Mouse (Mus musculus) liver, embryonic 11.5 days (tissue): ENCODE measurements around the gene Galntl6. TPM values are rescaled to one million over a fixed set of nuclear protein-coding genes. Genes with fewer than 3 reads are reported as not detected.
"Not testable (repeated sequence)": the region's sequence is repeated elsewhere in the genome, so short reads cannot be mapped to it uniquely, and the experiment has no call there.

Source experiments
- ATAC-seq: fragments of 200-750 bp; cut with Nextera tagmentation; replicated peaks from 2 replicates; pipeline ENCODE4 v1.8.0; 2017; ENCODE audit warnings: moderate number of reproducible peaks, mild to moderate bottlenecking, moderate TSS enrichment, moderate library complexity; ENCODE audit not compliant: low FRiP score
- DNase-seq: peaks from one replicate; pipeline ENCODE4 v3.0.0-alpha.2; 2017; ENCODE audit warnings: low spot score
- H3K27ac ChIP-seq: fragments of 300-500 bp; sonication (generic); 2 replicates; pipeline ENCODE4 v1.5.1; 2014; ENCODE audit warnings: mild to moderate bottlenecking, low read depth, low read length, control low read depth
- H3K27me3 ChIP-seq: fragments of 300-500 bp; sonication (generic); replicated peaks from 2 replicates; pipeline ENCODE4 v1.6.1; 2014; ENCODE audit warnings: low read length, mixed read lengths; ENCODE audit not compliant: control insufficient read depth, insufficient read depth
- H3K36me3 ChIP-seq: fragments of 300-500 bp; sonication (generic); 2 replicates; pipeline ENCODE4 v1.6.1; 2014; ENCODE audit warnings: mild to moderate bottlenecking, low read length, moderate library complexity, mixed read lengths; ENCODE audit not compliant: control insufficient read depth, insufficient read depth
- H3K4me1 ChIP-seq: fragments of 300-500 bp; sonication (generic); replicated peaks from 2 replicates; pipeline ENCODE4 v1.6.1; 2014; ENCODE audit warnings: low read length, mixed read lengths; ENCODE audit not compliant: control insufficient read depth, insufficient read depth
- H3K4me2 ChIP-seq: fragments of 300-500 bp; sonication (generic); 2 replicates; pipeline ENCODE4 v1.6.1; 2014; ENCODE audit warnings: mild to moderate bottlenecking, control low read depth, moderate library complexity
- H3K4me3 ChIP-seq: fragments of 300-500 bp; sonication (generic); 2 replicates; pipeline ENCODE4 v1.5.1; 2014; ENCODE audit warnings: low read depth, low read length, control low read depth
- H3K9ac ChIP-seq: fragments of 300-500 bp; sonication (generic); 2 replicates; pipeline ENCODE4 v1.6.1; 2014; ENCODE audit warnings: low read depth, low read length, control low read depth
- H3K9me3 ChIP-seq: fragments of 300-500 bp; sonication (generic); 2 replicates; pipeline ENCODE4 v1.6.1; 2016; ENCODE audit warnings: low read length, inconsistent platforms, mixed read lengths; ENCODE audit not compliant: control insufficient read depth
- WGBS: fragments of 180-500 bp; shearing (Covaris S2); extraction: QIAGEN DNeasy Blood & Tissue Kit; methylation state at CpG from one replicate; pipeline ENCODE4 v1.1.7; 2014; 5-methylcytosine and 5-hydroxymethylcytosine counted together
- polyA plus RNA-seq: library from polyadenylated mRNA; unstranded; fragments of >200 nt; fragmentation: Nextera tagmentation; extraction: Ambion mirVana; gene quantifications from 2 replicates; pipeline ENCODE4 v1.2.1, GENCODE M21; 2014

Galntl6 gene
- polyA plus RNA-seq, 1 experiment from 2014 or later: 0.27 TPM

GRCm38 (mm10) chr8:57765726-57766351 is 1146.6 kb downstream of the Galntl6 start:
- H3K27me3 ChIP-seq: no peaks in the 10 kb centered on the region
- no peaks in the 10 kb centered on the region for H3K36me3 ChIP-seq
- H3K9ac ChIP-seq: no peak overlapping the region
- no peak overlapping the region for H3K4me3 ChIP-seq
- DNase-seq: no peak
- H3K4me2 ChIP-seq: no peak overlapping the region
- no peaks in the 10 kb centered on the region for H3K4me1 ChIP-seq
- WGBS: 14% methylated on average over 13 of the region's 13 CpGs
- H3K27ac ChIP-seq: no peak overlapping the region
- ATAC-seq: no peak
- no peaks in the 10 kb centered on the region for H3K9me3 ChIP-seq

- 87% methylated on average over 4 of the region's 4 CpGs for WGBS
Measured at GRCm38 (mm10) chr8:57765192-57765591, 1147.2 kb downstream of the Galntl6 start.

GRCm38 (mm10) chr8:57762622-57763021 is 1149.8 kb downstream of the Galntl6 start:
- not testable (repeated sequence) for H3K27ac ChIP-seq, ATAC-seq, H3K36me3 ChIP-seq, H3K9ac ChIP-seq, H3K4me3 ChIP-seq, H3K4me2 ChIP-seq, DNase-seq, H3K4me1 ChIP-seq, H3K9me3 ChIP-seq, H3K27me3 ChIP-seq
- 74% methylated on average over 2 of the region's 2 CpGs for WGBS

More at GRCm38 (mm10) chr8:57765192-57765591, 1147.2 kb downstream of the Galntl6 start:
- Histone ChIP-seq H3K4me1 (no peaks in the 10 kb centered on the region), H3K36me3 (no peaks in the 10 kb centered on the region), H3K27me3 (no peaks in the 10 kb centered on the region), H3K27ac (no peak overlapping the region), H3K9ac (no peak overlapping the region), H3K9me3 (no peaks in the 10 kb centered on the region), H3K4me3 (no peak overlapping the region), H3K4me2 (no peak overlapping the region)
- no peak for DNase-seq
- no peak for ATAC-seq

- no peaks in the 10 kb centered on the region for H3K27me3 ChIP-seq
- no peaks in the 10 kb centered on the region for H3K9me3 ChIP-seq
- DNase-seq (no peak), ATAC-seq (no peak)
- no peak overlapping the region for H3K9ac ChIP-seq
- H3K36me3 ChIP-seq: no peaks in the 10 kb centered on the region
- no peak overlapping the region for H3K4me3 ChIP-seq
- H3K4me2 ChIP-seq: no peak overlapping the region
- 67% methylated on average over 1 of the region's 1 CpGs for WGBS
- no peaks in the 10 kb centered on the region for H3K4me1 ChIP-seq
- H3K27ac ChIP-seq: no peak overlapping the region
Measured at GRCm38 (mm10) chr8:57760921-57761320, 1151.5 kb downstream of the Galntl6 start.

GRCm38 (mm10) chr8:57758857-57759256 is 1153.6 kb downstream of the Galntl6 start:
- Histone ChIP-seq H3K4me1 (no peaks in the 10 kb centered on the region), H3K4me3 (no peak overlapping the region), H3K27me3 (no peaks in the 10 kb centered on the region), H3K4me2 (no peak overlapping the region), H3K36me3 (no peaks in the 10 kb centered on the region), H3K9ac (no peak overlapping the region), H3K27ac (no peak overlapping the region), H3K9me3 (no peaks in the 10 kb centered on the region)
- ATAC-seq: no peak
- no peak for DNase-seq

- H3K4me3 ChIP-seq: no peak overlapping the region
- H3K27me3 ChIP-seq: no peaks in the 10 kb centered on the region
- H3K4me1 ChIP-seq: no peaks in the 10 kb centered on the region
- no peaks in the 10 kb centered on the region for H3K9me3 ChIP-seq
- H3K36me3 ChIP-seq: no peaks in the 10 kb centered on the region
- ATAC-seq (no peak), DNase-seq (no peak)
- no peak overlapping the region for H3K9ac ChIP-seq
- no peak overlapping the region for H3K4me2 ChIP-seq
- no peak overlapping the region for H3K27ac ChIP-seq
Measured at GRCm38 (mm10) chr8:57757476-57757875, 1155.0 kb downstream of the Galntl6 start.

GRCm38 (mm10) chr8:57754066-57754465 is 1158.4 kb downstream of the Galntl6 start:
- H3K4me1 ChIP-seq: no peaks in the 10 kb centered on the region

GRCm38 (mm10) chr8:57743636-57744035 is 1168.8 kb downstream of the Galntl6 start:
- H3K4me2 ChIP-seq: no peak overlapping the region
- H3K9me3 ChIP-seq: no peaks in the 10 kb centered on the region
- H3K27me3 ChIP-seq: no peaks in the 10 kb centered on the region
- no peak for ATAC-seq
- no peaks in the 10 kb centered on the region for H3K4me1 ChIP-seq
- no peak overlapping the region for H3K4me3 ChIP-seq
- no peaks in the 10 kb centered on the region for H3K36me3 ChIP-seq
- no peak for DNase-seq
- WGBS: 82% methylated on average over 12 of the region's 12 CpGs
- no peak overlapping the region for H3K27ac ChIP-seq
- no peak overlapping the region for H3K9ac ChIP-seq

More at GRCm38 (mm10) chr8:57754066-57754465, 1158.4 kb downstream of the Galntl6 start:
- H3K9me3 ChIP-seq: no peaks in the 10 kb centered on the region
- H3K4me3 ChIP-seq: no peak overlapping the region
- no peak overlapping the region for H3K9ac ChIP-seq
- WGBS: 61% methylated on average over 6 of the region's 6 CpGs
- no peak for ATAC-seq
- H3K4me2 ChIP-seq: no peak overlapping the region
- H3K27ac ChIP-seq: no peak overlapping the region
- DNase-seq: no peak
- H3K36me3 ChIP-seq: no peaks in the 10 kb centered on the region
- no peaks in the 10 kb centered on the region for H3K27me3 ChIP-seq

- Histone ChIP-seq H3K36me3 (no peaks in the 10 kb centered on the region), H3K4me3 (no peak overlapping the region), H3K9ac (no peak overlapping the region), H3K9me3 (no peaks in the 10 kb centered on the region), H3K27ac (no peak overlapping the region), H3K27me3 (no peaks in the 10 kb centered on the region), H3K4me1 (no peaks in the 10 kb centered on the region), H3K4me2 (no peak overlapping the region)
- no peak for ATAC-seq
- WGBS: 62% methylated on average over 6 of the region's 6 CpGs
- no peak for DNase-seq
Measured at GRCm38 (mm10) chr8:57741983-57742382, 1170.5 kb downstream of the Galntl6 start.
